10 mouse cellular contexts compared by ENCODE assay signal in the genomic region with DNA sequence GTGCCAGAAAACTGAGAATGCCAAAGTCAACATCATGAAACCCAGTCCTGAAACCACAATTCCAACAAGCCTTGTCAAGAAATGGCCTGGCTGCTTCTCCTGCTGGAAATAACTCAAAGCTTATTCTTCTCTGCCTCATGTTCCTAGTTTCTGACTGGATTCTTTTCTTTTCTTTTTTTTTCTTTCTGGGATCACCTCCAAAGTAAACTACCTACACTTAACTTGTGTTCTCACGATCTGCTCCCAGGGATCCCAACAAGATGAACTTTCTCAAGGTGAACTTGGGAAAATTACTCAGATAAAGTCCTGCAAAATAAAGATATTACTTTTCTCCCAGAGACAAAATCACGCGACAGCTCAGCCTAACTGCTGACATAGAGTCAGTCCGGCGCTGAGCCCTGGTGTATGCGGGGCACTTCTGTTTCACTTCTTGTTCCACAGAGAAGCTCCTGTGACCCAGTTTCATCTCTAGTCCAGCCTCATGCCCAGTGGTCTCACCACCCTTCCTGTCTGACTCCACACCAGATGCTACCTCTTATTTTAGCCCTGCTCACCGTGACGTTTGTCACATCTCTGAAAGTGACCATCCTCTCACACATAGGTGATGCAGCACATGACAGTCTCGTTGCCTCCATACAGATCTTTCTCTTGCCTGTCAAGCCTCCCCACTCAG. TPM values are rescaled to one million over a fixed set of nuclear protein-coding genes. Genes with fewer than 3 reads are reported as not detected.
A peak's percentile ranks its signal among the peaks of the same experiment; 100 is the strongest.
DNase-seq lines count a peak whose midpoint lies in the region; ATAC-seq and TF ChIP-seq lines count a peak whose summit lies in the region.
"Had no signal": no experiment of that assay in that cellular context is flagged by ENCODE, and none has a peak within 500 bp of the region (broad histone marks: within the 10 kb centered on the region; RNA-seq: fewer than 3 reads in every experiment).

No protein-coding gene starts in this region.

- H3K36me3 ChIP-seq in lung, postnatal 0 days (ENCODE audit: insufficient read depth, low read length), result no peaks in the 10 kb centered on the region
- no peaks in the 10 kb centered on the region for H3K36me3 ChIP-seq in forebrain, embryonic 10.5 days (replicated peaks)
- H3K36me3 ChIP-seq: forebrain, embryonic 15.5 days; midbrain, embryonic 12.5 days had no signal

- no peak overlapping the region for H3K4me3 ChIP-seq in left cerebral cortex, adult 2 months
- H3K4me3 ChIP-seq in lung, postnatal 0 days (ENCODE audit: low read depth, low read length), result no peak overlapping the region
- H3K4me3 ChIP-seq in forebrain, embryonic 10.5 days, result no peak overlapping the region
- H3K4me3 ChIP-seq: forebrain, embryonic 15.5 days; midbrain, embryonic 12.5 days had no signal

- intact Hi-C loops in left cerebral cortex, adult 2 months (cut with DNase I), result no loop called here

- TF ChIP-seq EP300 in lung, postnatal 0 days (IDR thresholded peaks at IDR 0.05), result no peak

- no peak overlapping the region for H3K9ac ChIP-seq in lung, postnatal 0 days (replicated peaks; ENCODE audit: low read depth)
- H3K9ac ChIP-seq: forebrain, embryonic 15.5 days; midbrain, embryonic 12.5 days had no signal

- WGBS in lung, postnatal 0 days, result 57% methylated on average over 9 of the region's 9 CpGs
- WGBS in forebrain, embryonic 10.5 days, result 94% methylated on average over 9 of the region's 9 CpGs

- peak overlapping the region; percentile 56 for H3K27ac ChIP-seq in left cerebral cortex, adult 2 months
- peak overlapping the region; percentile 59; the same call in 1 of the 2 replicates for H3K27ac ChIP-seq in lung, postnatal 0 days (ENCODE audit: low read length)
- H3K27ac ChIP-seq in forebrain, embryonic 10.5 days, result no peak overlapping the region
- H3K27ac ChIP-seq: forebrain, embryonic 15.5 days; midbrain, embryonic 12.5 days had no signal

- H3K4me1 ChIP-seq in lung, postnatal 0 days (ENCODE audit: insufficient read depth, low read depth, low read length), result peaks cover 10% of the 10 kb centered on the region
- peaks cover 18% of the 10 kb centered on the region for H3K4me1 ChIP-seq in forebrain, embryonic 10.5 days

- TF ChIP-seq CTCF in left cerebral cortex, adult 2 months (IDR thresholded peaks at IDR 0.05), result no peak
- no peak for TF ChIP-seq CTCF in lung, postnatal 0 days (IDR thresholded peaks at IDR 0.05)

- no peak overlapping the region for H3K4me2 ChIP-seq in lung, postnatal 0 days (replicated peaks; ENCODE audit: low read depth, low read length)
- H3K4me2 ChIP-seq: forebrain, embryonic 15.5 days; midbrain, embryonic 12.5 days had no signal

- H3K9me3 ChIP-seq in lung, postnatal 0 days (ENCODE audit: low read length), result no peaks in the 10 kb centered on the region
- no peaks in the 10 kb centered on the region for H3K9me3 ChIP-seq in forebrain, embryonic 10.5 days
- H3K9me3 ChIP-seq: forebrain, embryonic 15.5 days; midbrain, embryonic 12.5 days had no signal

- ATAC-seq in lung, postnatal 0 days, result no peak
- ATAC-seq: forebrain, embryonic 15.5 days had no signal

- H3K27me3 ChIP-seq in lung, postnatal 0 days (replicated peaks; ENCODE audit: insufficient read depth, low read length), result no peaks in the 10 kb centered on the region
- H3K27me3 ChIP-seq in forebrain, embryonic 10.5 days (ENCODE audit: poor library complexity, severe bottlenecking), result no peaks in the 10 kb centered on the region
- H3K27me3 ChIP-seq: forebrain, embryonic 15.5 days; midbrain, embryonic 12.5 days had no signal

- no peak for DNase-seq in left cerebral cortex, adult 2 months (ENCODE audit: extremely low spot score in 1 of 2, low spot score in 2 of 2)
- no peak for DNase-seq in left cerebral cortex, adult 11 months (ENCODE audit: low spot score)
- peak; percentile 44 for DNase-seq in adipocyte (ENCODE audit: low spot score)
- peak; percentile 95 for DNase-seq in fibroblast of lung, adult 2 months (ENCODE audit: low read depth)
- DNase-seq in lung, postnatal 0 days (ENCODE audit: low spot score), result peak; percentile 48
- no peak for DNase-seq in adrenal gland, adult 2 months
- DNase-seq in forebrain, embryonic 10.5 days (ENCODE audit: extremely low spot score, low spot score), result no peak
- DNase-seq in frontal cortex, postnatal 36 days (ENCODE audit: low spot score in 2 of 2), result no peak

RNA-seq across cellular contexts. Expression of a gene that starts 53.0 kb away (rescaled TPM):
- total RNA-seq in left cerebral cortex, adult 2 months (2021), result 10 to 100 TPM; 38.4 to 41.4 TPM
- polyA plus RNA-seq in lung, postnatal 0 days (2015; fragmentation: Nextera tagmentation; extraction: Ambion mirVana), result 35.6 and 36.1 TPM in 2 replicates
- 10 to 100 TPM; 49.3 to 71.0 TPM for total RNA-seq in adrenal gland, adult 2 months (2021)
- 5.7 and 10.6 TPM in 2 replicates for polyA plus RNA-seq in adrenal gland, adult 2 months (2012; rRNA removed)
- polyA plus RNA-seq in forebrain, embryonic 10.5 days (2016; fragmentation: Nextera tagmentation; extraction: Ambion mirVana), result 95.3 and 102 TPM in 2 replicates

Comparison
In these comparisons a context has a peak if more than half of its experiments do, and no peak if none do; other contexts are left out.
1. DNase-seq: peak in adipocyte (single experiment), fibroblast of lung, adult 2 months (single experiment) and lung, postnatal 0 days (single experiment); none in left cerebral cortex, adult 2 months (0 of 2), left cerebral cortex, adult 11 months (single experiment), adrenal gland, adult 2 months (single experiment), forebrain, embryonic 10.5 days (single experiment) and frontal cortex, postnatal 36 days (0 of 2).